Mouse (Mus musculus) retina, embryonic 14.5 days (tissue): ENCODE results near the gene Mrps7.

ENCODE experiments used
- DNase-seq: peaks from one replicate; pipeline ENCODE4 v3.0.0-alpha.2; 2015; ENCODE audit warnings: low spot score

The Mrps7 gene

GRCm38 (mm10) chr11:115649706-115650105 lies 46.0 kb downstream of the Mrps7 start:
- no peak for DNase-seq

GRCm38 (mm10) chr11:115651680-115652079 lies 48.0 kb downstream of the Mrps7 start:
- no peak for DNase-seq

- DNase-seq = no peak
Observed at GRCm38 (mm10) chr11:115653194-115653593, 49.5 kb downstream of the Mrps7 start.

- no peak for DNase-seq
Observed at GRCm38 (mm10) chr11:115654128-115654527, 50.4 kb downstream of the Mrps7 start.
